ENCODE assay signal across 8 mouse cellular contexts in the genomic region with DNA sequence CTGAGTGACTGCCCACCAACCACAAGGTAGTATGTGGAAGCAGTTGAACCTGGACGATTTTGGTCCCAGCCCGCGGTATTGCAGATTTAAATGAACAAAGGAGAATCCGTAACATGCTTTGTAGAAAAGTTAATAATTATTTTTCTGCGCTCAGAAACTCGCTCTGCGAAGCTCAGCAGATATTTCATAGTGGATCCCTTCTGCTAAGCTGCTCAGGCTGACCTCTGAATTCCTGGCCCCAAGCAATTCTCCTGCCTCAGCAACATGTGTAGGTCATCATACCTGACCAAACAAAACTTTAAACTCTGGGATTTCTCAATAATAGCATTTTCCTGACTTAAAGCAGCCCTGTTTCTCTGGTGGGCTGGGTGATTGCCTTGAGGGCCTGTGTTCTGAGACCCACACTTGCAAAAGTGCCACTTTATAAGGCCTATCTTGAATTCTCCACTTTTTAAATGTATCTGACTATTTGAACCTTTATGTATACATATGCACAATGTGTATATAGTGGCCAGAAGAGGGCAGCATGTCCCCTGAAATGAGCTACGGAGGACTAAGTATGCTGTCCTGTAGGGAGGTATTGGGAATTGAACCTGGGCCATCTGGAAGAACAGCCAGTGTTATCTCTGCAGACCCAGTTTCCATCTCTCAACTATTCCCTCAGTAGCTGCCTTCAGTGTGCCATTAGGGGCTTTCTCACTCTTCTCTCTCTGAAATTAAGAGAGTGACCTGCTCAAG. TPM values are rescaled to one million over a fixed set of nuclear protein-coding genes. Genes with fewer than 3 reads are reported as not detected.
DNase-seq lines count a peak whose midpoint lies in the region; ATAC-seq and TF ChIP-seq lines count a peak whose summit lies in the region.

No protein-coding gene starts in this region.

- H3K4me3 ChIP-seq in kidney, postnatal 0 days (replicated peaks; ENCODE audit: low read depth, low read length): no peak overlapping the region

- intact Hi-C loops in heart, postnatal 14 days (cut with DNase I): loop anchor here (2.0 kb wide), 1 partner anchor 73 kb away; no protein-coding TSS in a partner anchor

- H3K4me1 ChIP-seq in kidney, postnatal 0 days (replicated peaks; ENCODE audit: insufficient read depth, low read length): no peaks in the 10 kb centered on the region

- 78% methylated on average over 8 of the region's 8 CpGs for WGBS in kidney, postnatal 0 days

- no peak overlapping the region for H3K9ac ChIP-seq in kidney, postnatal 0 days (ENCODE audit: low read depth, low read length)

- H3K27ac ChIP-seq in kidney, postnatal 0 days: no peak overlapping the region

- H3K36me3 ChIP-seq in kidney, postnatal 0 days (ENCODE audit: insufficient read depth, low read length): peaks cover 64% of the 10 kb centered on the region

- ATAC-seq in kidney, postnatal 0 days (replicated peaks; ENCODE audit: low FRiP score, low read depth): no peak

- H3K27me3 ChIP-seq in kidney, postnatal 0 days (ENCODE audit: insufficient read depth, low read length): no peaks in the 10 kb centered on the region

- H3K4me2 ChIP-seq in kidney, postnatal 0 days (ENCODE audit: low read length): no peak overlapping the region

- H3K9me3 ChIP-seq in kidney, postnatal 0 days (replicated peaks; ENCODE audit: low read length): no peaks in the 10 kb centered on the region

- peak; percentile 72 for TF ChIP-seq CTCF in kidney, postnatal 0 days (IDR thresholded peaks at IDR 0.05; ENCODE audit: low read depth)

- DNase-seq in heart, postnatal 14 days: peak; percentile 20 to 50
- no peak for DNase-seq in heart, adult 8-10 months (ENCODE audit: low spot score)
- DNase-seq in B cell, adult 2 months: peak; percentile 45 to 54
- DNase-seq in c-Kit-negative CD71-positive TER-119-positive erythroid progenitor cells, embryonic 14.5 days (ENCODE audit: low read depth, low spot score): peak; percentile 15
- DNase-seq in kidney, postnatal 0 days (ENCODE audit: low spot score): peak; percentile 66
- peak; percentile 27 for DNase-seq in skeletal muscle tissue, adult 2 months (ENCODE audit: low read depth, low spot score)
- no peak for DNase-seq in right cerebral cortex, postnatal 10 days (ENCODE audit: low spot score in 2 of 2)
- no peak for DNase-seq in frontal cortex, postnatal 36 days (ENCODE audit: low spot score in 2 of 2)

RNA-seq across cellular contexts. Expression of a gene that starts 13.4 kb away (rescaled TPM):
- 10 to 100 TPM; 12.2 to 13.4 TPM for total RNA-seq in heart, postnatal 14 days (2021)
- 1 to 10 TPM; 5.7 to 6.7 (median 6.4) TPM for total RNA-seq in heart, adult 8-10 months (2022)
- polyA plus RNA-seq in kidney, postnatal 0 days (2015; fragmentation: Nextera tagmentation; extraction: Ambion mirVana): 5.4 and 6.0 TPM in 2 replicates

RNA-seq across cellular contexts. Expression of a gene that starts 41.8 kb away (rescaled TPM):
- 10 to 100 TPM; 38.9 to 41.2 TPM for total RNA-seq in heart, postnatal 14 days (2021)
- total RNA-seq in heart, adult 8-10 months (2022): 10 to 100 TPM; 20.0 to 39.1 (median 27.5) TPM
- 86.4 and 98.4 TPM in 2 replicates for polyA plus RNA-seq in kidney, postnatal 0 days (2015; fragmentation: Nextera tagmentation; extraction: Ambion mirVana)

RNA-seq across cellular contexts. Expression of a gene that starts 44.3 kb away (rescaled TPM):
- total RNA-seq in heart, postnatal 14 days (2021): under 1 TPM; 0.41 to 0.76 TPM
- under 1 TPM; 0.59 to 0.90 (median 0.77) TPM for total RNA-seq in heart, adult 8-10 months (2022)
- 0.29 and 0.32 TPM in 2 replicates for polyA plus RNA-seq in kidney, postnatal 0 days (2015; fragmentation: Nextera tagmentation; extraction: Ambion mirVana)

RNA-seq across cellular contexts. Expression of a gene that starts 44.4 kb away (rescaled TPM):
- total RNA-seq in heart, postnatal 14 days (2021): 10 to 100 TPM; 36.2 to 36.4 TPM
- total RNA-seq in heart, adult 8-10 months (2022): 10 to 100 TPM; 18.8 to 28.0 (median 25.2) TPM
- polyA plus RNA-seq in kidney, postnatal 0 days (2015; fragmentation: Nextera tagmentation; extraction: Ambion mirVana): 97.6 and 98.6 TPM in 2 replicates

RNA-seq across cellular contexts. Expression of a gene that starts 59.4 kb away (rescaled TPM):
- total RNA-seq in heart, postnatal 14 days (2021): under 1 TPM; 0.24 to 0.36 TPM
- total RNA-seq in heart, adult 8-10 months (2022): under 1 TPM; 0.08 to 0.53 (median 0.21) TPM
- polyA plus RNA-seq in kidney, postnatal 0 days (2015; fragmentation: Nextera tagmentation; extraction: Ambion mirVana): 0.72 and 0.96 TPM in 2 replicates

Comparison
In these comparisons a context has a peak if more than half of its experiments do, and no peak if none do; other contexts are left out.
1. DNase-seq: peak in heart, postnatal 14 days (2 of 2), B cell, adult 2 months (2 of 2), c-Kit-negative CD71-positive TER-119-positive erythroid progenitor cells, embryonic 14.5 days (single experiment), kidney, postnatal 0 days (single experiment) and skeletal muscle tissue, adult 2 months (single experiment); none in heart, adult 8-10 months (single experiment), right cerebral cortex, postnatal 10 days (0 of 2) and frontal cortex, postnatal 36 days (0 of 2).